Mouse (Mus musculus): Measurements from ENCODE around the gene Pacs2.

DNA sequence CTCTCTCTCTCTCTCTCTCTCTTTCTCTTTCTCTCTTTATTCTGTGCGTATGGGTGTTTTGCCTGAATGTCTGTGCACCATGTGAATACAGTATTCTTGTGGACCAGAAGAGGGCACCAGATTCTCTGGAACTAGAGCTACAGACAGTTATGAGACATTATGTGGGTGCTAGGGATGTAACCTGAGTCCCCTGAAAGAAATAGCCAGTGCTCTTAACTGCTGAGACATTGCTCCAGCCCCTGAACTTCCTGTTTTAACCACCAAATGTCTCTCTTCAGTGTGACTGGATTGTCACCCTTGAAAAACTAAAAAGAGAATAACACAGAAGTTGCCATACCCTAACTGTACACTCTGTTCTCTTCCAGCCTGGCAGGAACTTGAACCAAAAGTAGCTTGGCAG lies 12.2 kb downstream of the Pacs2 start:
- TF ChIP-seq CTCF (IDR thresholded peaks at IDR 0.05; ENCODE audit: extremely low read depth, insufficient read length, insufficient replicate concordance, low read depth, low read length) (no peak), POLR2A (IDR thresholded peaks at IDR 0.05; ENCODE audit: low read depth, low read length) (no peak)
